Mouse (Mus musculus) ovary, postnatal 10 days (tissue): ENCODE measurements around the gene Rassf4.
"Not testable (repeated sequence)": the region's sequence is repeated elsewhere in the genome, so short reads cannot be mapped to it uniquely, and the experiment has no call there.

Source experiments
- DNase-seq: peaks from one replicate; pipeline ENCODE4 v3.0.0; 2022; ENCODE audit warnings: low spot score

Gene Rassf4

DNA sequence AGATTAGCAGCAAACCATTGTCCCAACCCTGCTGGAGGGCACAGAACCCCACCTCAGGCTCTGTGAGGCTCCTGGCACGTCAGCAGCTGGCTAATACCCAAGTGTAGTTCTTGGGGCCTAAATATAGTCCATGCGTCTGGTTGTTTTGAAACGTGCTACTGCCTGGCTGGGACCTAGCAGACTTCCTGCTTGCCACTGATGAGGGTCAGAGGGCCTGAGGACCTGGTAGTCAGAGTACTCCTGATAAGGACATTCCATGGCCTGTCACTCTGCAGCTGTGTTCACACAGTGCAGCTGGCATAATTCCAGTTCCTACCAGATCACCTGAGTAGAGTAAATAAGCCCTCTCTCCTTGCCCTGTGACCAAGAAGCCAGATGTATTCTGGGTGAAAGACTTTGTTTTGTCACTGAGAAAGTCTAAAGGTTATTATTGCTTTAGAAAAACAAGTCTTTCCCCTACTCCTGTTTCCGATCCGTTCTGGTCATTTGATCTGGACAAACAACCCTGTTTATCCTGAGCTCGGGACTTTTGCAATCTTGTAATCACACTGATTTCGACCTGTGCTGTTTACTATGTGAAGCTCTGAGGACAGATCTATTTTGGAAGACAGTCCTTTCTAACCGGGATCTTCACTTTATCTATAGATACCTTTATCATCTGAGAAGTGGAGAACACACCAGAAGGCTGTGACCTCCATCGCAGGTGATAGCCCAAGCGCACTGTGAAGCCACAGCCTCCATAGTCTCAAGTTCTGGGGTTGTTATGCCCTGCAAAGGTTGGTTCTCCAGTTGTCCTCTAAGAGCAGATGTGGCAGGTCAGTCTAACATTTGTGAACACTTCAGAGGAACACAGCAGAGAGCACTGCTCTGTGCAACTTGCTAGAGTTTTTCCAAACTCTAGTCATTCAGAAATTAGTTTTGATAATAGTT is 38.2 kb downstream of the Rassf4 start:
- no peak for DNase-seq

DNA sequence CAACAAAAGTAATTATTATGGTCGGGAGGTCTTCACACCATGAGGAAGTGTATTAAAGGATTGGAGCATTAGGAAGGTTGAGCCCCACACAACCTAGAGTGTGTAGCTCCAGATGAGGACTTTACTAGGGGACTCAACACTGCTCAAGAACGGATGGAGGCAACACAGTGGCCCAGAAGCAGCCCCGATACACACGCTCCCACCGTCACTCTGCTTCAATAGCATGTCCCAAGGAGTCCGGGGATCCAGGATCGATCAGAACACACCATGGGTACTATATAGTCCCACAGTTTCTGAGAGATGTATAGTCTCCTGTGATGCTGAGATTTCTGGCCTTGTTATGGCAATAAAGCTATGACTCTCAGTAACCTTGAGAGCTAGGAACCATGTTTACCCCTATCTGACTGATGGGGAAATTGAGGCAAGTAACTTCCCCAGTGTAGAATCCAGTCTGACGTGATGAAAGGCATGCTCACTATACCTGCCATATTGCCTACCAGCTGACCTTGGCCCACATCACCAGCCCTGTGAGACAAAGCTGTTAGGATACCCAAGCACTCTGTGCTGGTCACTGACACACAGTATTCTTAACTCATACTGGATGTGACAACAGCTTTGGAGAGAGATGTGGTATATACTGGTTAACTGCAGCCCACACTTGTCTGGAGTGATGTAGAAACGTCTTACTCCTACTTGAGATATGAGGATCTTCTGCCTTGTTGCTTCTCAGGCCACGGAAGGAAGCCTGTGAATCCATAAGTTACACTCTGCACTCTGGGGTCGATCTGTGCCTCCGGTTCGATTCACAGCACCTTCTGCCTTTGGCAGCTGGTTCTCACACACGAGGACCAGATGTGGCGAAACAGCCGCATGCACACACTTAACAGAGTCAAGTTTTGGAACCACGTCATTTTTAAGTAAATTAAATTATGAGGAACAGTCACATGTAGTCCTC is 39.7 kb downstream of the Rassf4 start:
- DNase-seq = no peak

DNA sequence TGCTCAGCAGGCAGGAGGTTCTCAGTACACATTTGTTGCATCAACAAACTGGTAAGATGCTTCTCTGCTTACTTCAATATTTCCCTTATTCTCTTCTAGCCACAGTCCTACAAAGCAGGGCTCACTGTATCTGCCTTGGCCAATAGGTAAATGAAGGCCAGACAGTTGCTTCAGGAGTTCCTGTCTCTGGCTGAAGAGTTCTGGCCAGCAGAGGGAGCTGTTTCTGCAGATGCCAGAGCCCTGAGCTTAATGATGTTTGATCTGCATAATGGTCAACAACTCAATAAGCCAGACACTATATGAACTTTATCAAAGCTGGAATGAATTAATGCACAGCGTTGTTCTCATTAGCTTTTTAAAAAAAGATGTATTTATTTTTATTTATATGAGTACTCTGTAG is 41.6 kb downstream of the Rassf4 start:
- DNase-seq = peak; percentile 45

DNA sequence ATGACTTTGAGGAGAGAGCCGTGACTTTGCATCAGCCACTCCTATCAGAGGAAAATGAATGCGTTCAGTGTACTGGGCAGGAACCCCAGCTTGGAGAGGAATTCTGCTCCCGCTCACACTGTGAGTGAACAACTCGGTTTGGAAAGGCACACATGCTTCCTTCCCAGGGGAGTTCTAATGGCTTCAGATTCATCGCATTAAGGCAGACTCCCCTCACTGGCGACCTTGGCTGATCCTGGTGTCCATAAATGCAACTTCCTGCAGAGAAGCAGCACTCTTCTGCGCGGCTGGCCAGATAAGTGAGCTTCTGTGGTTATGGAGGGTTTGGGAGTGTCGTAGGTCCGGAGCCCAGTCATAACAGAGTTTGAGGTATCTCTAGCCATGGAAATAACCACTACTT is 44.0 kb downstream of the Rassf4 start:
- DNase-seq = no peak

DNA sequence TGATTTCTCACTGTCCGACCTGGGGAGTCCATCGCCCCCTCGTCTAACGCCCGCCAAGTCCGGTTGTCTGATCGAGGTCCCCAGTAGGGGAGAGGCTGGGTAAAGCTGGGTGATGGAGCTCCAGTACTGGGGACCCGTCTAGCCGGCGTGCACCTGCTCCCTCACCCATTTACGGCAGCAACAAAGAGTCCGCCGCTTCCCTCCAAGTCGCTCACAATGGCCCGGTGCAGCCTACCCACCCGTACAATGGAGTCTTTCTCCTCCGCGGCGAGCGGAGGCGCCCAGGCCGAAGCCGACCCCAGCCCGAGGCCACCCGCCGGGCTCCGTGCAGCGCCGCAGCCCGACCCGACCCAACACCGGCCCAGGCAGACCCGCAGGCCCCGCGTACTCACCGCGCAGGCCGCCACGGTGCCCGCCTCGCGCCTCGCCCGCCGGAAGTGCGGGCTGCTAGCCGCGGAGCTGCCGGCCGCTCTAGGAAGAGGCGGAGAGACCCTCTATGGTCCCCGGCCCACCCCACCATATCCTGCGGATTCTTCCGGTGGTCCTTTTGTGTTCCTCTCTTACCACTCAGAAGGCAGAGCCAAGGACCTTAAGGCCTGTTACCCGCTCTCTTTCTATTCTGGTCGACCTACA is 45.1 kb downstream of the Rassf4 start, which contains the start of gene Zfp422:
Gene Zfp422, minus strand, starts transcription at position 461 of the 633 bp plus-strand sequence.
- peak; percentile 55 for DNase-seq

DNA sequence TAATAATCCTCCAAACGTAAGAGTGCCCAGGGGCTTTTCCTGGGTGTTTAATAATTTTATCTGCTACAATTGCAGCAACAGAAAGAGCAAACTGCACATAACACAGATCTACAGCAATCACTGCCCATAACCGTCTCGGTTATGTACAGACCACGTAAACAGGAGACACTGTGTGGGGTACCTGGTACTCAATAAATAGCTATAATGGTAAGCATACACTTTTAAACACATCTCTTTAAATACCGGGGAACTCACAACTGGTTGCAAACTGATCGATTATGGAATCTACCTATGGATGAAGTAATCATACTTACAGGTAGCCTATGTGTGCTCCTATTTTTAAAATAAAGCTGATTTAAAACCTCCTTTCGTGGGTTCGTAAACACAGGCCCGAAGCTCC is 45.7 kb downstream of the Rassf4 start:
- DNase-seq = no peak

DNA sequence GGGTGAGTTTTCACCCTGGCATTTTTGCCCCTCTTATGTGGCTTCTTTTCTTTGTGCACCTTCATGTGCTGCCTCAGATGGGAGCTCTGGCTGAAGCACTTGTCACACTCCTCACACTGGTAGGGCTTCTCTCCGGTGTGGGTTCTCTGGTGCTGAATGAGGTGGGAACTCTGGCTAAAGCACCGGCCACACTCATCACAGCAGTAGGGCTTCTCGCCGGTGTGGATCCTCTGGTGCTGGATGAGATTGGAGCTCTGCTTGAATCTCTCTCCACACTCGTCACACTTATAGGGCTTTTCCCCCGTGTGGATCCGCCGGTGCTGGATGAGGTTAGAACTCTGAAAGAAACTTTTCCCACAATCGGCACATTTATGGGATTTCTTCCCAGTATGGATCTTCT is 47.3 kb downstream of the Rassf4 start:
- DNase-seq = not testable (repeated sequence)

DNA sequence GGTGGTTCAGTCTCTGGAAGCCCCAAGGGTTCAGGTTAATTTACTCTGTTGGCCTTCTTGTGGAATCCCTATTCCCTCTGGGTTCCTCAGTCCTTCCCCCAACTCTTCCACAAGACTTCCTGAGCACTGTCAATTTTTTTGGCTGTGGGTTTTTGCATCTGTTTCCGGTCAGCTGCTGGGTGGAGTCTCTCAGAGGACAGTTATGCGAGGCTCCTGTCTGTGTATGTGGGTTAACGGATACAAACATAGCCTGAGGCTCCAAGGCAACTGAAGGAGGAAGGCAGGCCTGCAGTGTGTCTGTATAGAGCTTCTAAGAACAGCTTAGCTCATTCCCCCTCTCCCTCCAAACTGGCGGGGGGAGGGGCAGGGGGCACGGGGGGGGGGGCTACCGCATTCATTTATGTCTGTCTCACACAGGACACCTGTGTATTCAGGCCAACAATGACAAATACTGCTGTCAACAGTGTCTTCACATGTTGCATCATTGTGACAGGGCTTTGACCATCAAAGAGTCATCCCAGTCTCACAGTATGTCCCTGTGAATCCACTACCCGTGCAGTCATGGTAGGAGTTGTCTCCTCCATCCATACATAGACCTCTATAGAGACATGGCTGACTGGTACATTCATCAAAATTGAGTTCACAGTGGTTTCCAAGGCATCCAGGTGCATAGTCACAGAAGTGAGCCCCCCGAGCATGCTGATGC is 52.3 kb downstream of the Rassf4 start:
- no peak for DNase-seq

DNA sequence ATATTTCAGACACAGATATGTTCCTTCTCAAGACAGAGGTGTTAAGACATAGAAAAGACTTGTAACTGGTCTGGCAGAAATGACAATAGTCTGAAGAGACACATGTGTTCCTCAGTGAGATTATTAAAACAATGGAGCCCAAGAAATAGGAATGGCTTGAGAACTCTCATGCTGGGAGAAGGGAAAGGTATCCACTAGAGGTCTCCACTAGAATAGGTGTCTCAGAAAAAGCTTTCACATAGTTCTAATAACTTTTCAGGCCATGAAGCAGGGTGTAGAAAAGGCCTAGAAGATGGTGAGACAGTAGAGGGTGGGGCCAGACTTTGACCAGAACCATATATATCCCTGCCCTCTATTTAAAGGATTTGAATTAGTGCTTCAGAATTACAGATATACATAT is 55.7 kb downstream of the Rassf4 start:
- DNase-seq = no peak

DNA sequence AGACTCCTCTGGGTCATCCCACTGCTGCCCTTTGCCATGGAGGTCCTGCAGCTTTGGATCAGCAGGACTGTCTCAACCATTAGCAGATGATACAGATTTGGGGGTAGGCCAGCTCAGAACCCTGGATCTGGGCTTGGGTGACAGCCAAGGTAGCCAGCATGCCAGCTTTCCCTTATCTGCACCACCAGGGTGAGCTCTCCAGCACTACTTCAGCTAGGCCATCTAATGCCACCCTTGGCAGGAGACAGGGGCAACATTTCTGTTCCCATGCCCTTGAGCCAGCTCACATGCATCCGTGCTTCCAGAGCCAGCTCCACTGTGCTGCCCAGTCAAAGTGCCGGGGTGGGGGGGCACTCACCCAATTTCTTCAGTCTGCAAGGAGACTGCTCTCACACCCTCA is 58.0 kb downstream of the Rassf4 start:
- no peak for DNase-seq

DNA sequence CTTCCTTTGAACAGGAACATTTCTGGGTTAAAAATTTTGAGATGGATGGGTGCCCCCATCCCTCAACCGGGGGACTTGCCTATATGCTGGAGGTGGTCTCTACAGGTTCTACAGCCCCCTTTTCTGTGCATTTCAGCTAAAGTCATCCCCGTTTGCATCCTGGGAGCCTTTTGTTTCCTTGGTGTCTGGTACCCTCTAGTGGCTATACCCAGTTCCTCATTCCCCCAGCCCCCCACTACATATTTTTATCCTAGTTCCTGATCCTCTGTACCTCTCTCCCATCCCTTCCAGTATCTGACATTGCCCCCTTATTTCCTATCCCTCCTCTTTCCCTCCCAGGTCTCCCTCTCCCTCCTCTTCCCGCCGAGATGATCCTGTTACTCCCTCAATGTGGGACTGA is 66.5 kb downstream of the Rassf4 start:
- no peak for DNase-seq

DNA sequence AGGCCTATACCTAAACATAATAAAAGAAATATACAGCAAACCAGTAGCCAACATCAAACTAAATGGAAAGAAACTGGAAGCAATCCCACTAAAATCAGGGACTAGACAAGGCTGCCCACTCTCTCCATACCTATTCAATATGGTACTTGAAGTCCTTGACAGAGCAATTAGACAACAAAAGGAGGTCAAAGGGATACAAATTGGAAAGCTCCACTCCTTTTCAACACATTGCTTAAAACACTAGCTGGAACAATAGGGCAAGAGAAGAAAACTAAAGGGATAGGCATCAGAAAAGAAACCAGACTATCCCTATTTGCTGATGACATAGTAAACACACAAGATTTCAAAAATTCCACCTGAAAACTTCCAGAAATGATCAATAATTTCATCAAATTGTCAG is 72.8 kb downstream of the Rassf4 start:
- not testable (repeated sequence) for DNase-seq

DNA sequence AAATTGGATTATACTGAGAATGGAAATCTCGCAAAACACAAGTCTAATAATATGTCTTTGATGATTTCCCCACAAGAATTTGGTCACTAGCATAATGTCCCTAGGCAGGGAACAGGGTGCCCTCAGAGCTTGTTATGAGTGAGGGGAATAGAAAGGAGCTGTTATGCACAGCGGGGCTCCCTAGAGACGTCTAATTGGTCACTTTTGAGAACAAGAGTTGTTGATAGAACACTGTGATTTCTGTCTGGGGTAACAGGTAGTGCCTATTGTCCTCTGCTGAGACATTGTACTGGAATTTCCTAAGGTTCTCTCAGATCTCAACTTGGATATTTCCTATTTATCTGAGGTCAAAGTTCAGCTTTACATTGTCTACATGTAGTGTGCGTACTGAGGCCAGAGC is 89.7 kb downstream of the Rassf4 start, which contains the start of gene Olfr215:
Gene Olfr215, minus strand, starts transcription at position 101 of the 400 bp plus-strand sequence.
- DNase-seq = no peak
